10 mouse cellular contexts compared by ENCODE assay signal in the genomic region with DNA sequence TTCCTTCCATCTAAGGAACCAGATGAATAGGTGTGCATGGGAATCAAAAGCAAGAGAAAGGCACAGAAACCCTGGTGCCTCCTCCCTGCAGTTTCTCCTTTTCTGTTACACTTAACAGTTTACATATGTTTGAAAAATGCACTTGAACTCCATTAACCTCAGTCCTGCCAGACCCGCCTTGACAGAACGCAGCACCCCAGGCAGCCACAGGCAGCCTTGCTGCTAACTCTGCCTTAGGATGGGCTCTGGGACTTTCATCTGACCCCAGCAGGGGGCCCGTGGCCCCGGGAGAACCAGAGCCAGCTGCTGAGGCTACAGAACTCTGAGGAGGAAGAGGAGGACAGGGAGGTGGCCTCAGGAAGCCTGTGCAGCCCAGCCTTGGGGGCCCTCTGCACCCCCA. TPM values are rescaled to one million over a fixed set of nuclear protein-coding genes. Genes with fewer than 3 reads are reported as not detected.
DNase-seq lines count a peak whose midpoint lies in the region; ATAC-seq and TF ChIP-seq lines count a peak whose summit lies in the region.
"Had no signal": no experiment of that assay in that cellular context is flagged by ENCODE, and none has a peak within 500 bp of the region (broad histone marks: within the 10 kb centered on the region; RNA-seq: fewer than 3 reads in every experiment).

No protein-coding gene starts in this region.

- peak overlapping the region; percentile 7; the same call in 1 of the 2 replicates for H3K4me2 ChIP-seq in heart, embryonic 12.5 days
- no peak overlapping the region for H3K4me2 ChIP-seq in midbrain, embryonic 14.5 days (ENCODE audit: low read length)
- H3K4me2 ChIP-seq in midbrain, embryonic 11.5 days, result no peak overlapping the region
- no peak overlapping the region for H3K4me2 ChIP-seq in hindbrain, postnatal 0 days (ENCODE audit: low read depth, low read length)
- peak overlapping the region; percentile 22 for H3K4me2 ChIP-seq in stomach, embryonic 14.5 days (replicated peaks; ENCODE audit: low read depth, low read length)

- no peaks in the 10 kb centered on the region for H3K27me3 ChIP-seq in heart, embryonic 12.5 days (replicated peaks)
- no peaks in the 10 kb centered on the region for H3K27me3 ChIP-seq in midbrain, embryonic 14.5 days (ENCODE audit: control insufficient read depth, insufficient read depth, low read length)
- H3K27me3 ChIP-seq in midbrain, embryonic 11.5 days (ENCODE audit: control insufficient read depth, insufficient read depth, low read length), result no peaks in the 10 kb centered on the region
- H3K27me3 ChIP-seq in hindbrain, postnatal 0 days (ENCODE audit: insufficient read depth, low read length), result no peaks in the 10 kb centered on the region
- no peaks in the 10 kb centered on the region for H3K27me3 ChIP-seq in stomach, embryonic 14.5 days (ENCODE audit: control insufficient read depth, insufficient read depth, low read length)
- H3K27me3 ChIP-seq: CH12.LX had no signal

- peak overlapping the region; percentile 55 for H3K9ac ChIP-seq in heart, embryonic 12.5 days
- no peak overlapping the region for H3K9ac ChIP-seq in midbrain, embryonic 14.5 days (replicated peaks; ENCODE audit: low read length)
- no peak overlapping the region for H3K9ac ChIP-seq in midbrain, embryonic 11.5 days (ENCODE audit: low read length)
- H3K9ac ChIP-seq in hindbrain, postnatal 0 days (replicated peaks; ENCODE audit: low read length), result 0 out of 2 replicates have a peak overlapping the region, but pooled peaks have one; percentile 17
- H3K9ac ChIP-seq in stomach, embryonic 14.5 days (replicated peaks; ENCODE audit: low read depth, low read length), result peak overlapping the region; percentile 10; the same call in 1 of the 2 replicates

- peak overlapping the region; percentile 89 for H3K27ac ChIP-seq in heart, embryonic 12.5 days (ENCODE audit: poor library complexity, severe bottlenecking)
- H3K27ac ChIP-seq in midbrain, embryonic 14.5 days (replicated peaks; ENCODE audit: low read depth, low read length), result 0 out of 2 replicates have a peak overlapping the region, but pooled peaks have one; percentile 15
- H3K27ac ChIP-seq in midbrain, embryonic 11.5 days (ENCODE audit: low read depth, low read length), result no peak overlapping the region
- peak overlapping the region; percentile 41; the same call in 1 of the 2 replicates for H3K27ac ChIP-seq in hindbrain, postnatal 0 days
- H3K27ac ChIP-seq in stomach, embryonic 14.5 days (ENCODE audit: low read length), result peak overlapping the region; percentile 95

- H3K36me3 ChIP-seq in heart, embryonic 12.5 days, result peaks cover 6% of the 10 kb centered on the region; the same call in 1 of the 2 replicates
- H3K36me3 ChIP-seq in midbrain, embryonic 14.5 days (ENCODE audit: control insufficient read depth, insufficient read depth, low read length), result peaks cover 13% of the 10 kb centered on the region; the same call in 1 of the 2 replicates
- peaks cover 15% of the 10 kb centered on the region; the same call in 1 of the 2 replicates for H3K36me3 ChIP-seq in midbrain, embryonic 11.5 days (ENCODE audit: control insufficient read depth, insufficient read depth, low read length)
- H3K36me3 ChIP-seq in hindbrain, postnatal 0 days (ENCODE audit: insufficient read depth, low read length), result no peaks in the 10 kb centered on the region
- H3K36me3 ChIP-seq in stomach, embryonic 14.5 days (ENCODE audit: control insufficient read depth, insufficient read depth, low read length), result peaks cover 17% of the 10 kb centered on the region

- no peak overlapping the region for H3K4me3 ChIP-seq in heart, embryonic 12.5 days
- no peak overlapping the region for H3K4me3 ChIP-seq in midbrain, embryonic 14.5 days (replicated peaks; ENCODE audit: low read depth, low read length)
- no peak overlapping the region for H3K4me3 ChIP-seq in midbrain, embryonic 11.5 days (ENCODE audit: low read depth, low read length)
- H3K4me3 ChIP-seq in hindbrain, postnatal 0 days (ENCODE audit: low read length), result no peak overlapping the region
- H3K4me3 ChIP-seq in stomach, embryonic 14.5 days (ENCODE audit: low read depth, low read length), result no peak overlapping the region
- H3K4me3 ChIP-seq: myocyte had no signal

- no peak for TF ChIP-seq CTCF in hindbrain, postnatal 0 days (IDR thresholded peaks at IDR 0.05; ENCODE audit: low read depth)

- peaks cover 97% of the 10 kb centered on the region for H3K4me1 ChIP-seq in heart, embryonic 12.5 days (replicated peaks)
- H3K4me1 ChIP-seq in midbrain, embryonic 14.5 days (ENCODE audit: control insufficient read depth, insufficient read depth, low read length), result peaks cover 19% of the 10 kb centered on the region
- no peaks in the 10 kb centered on the region for H3K4me1 ChIP-seq in midbrain, embryonic 11.5 days (ENCODE audit: control insufficient read depth, insufficient read depth, low read length)
- peaks cover 47% of the 10 kb centered on the region for H3K4me1 ChIP-seq in hindbrain, postnatal 0 days (ENCODE audit: insufficient read depth, low read length)
- peaks cover 89% of the 10 kb centered on the region for H3K4me1 ChIP-seq in stomach, embryonic 14.5 days (ENCODE audit: control insufficient read depth, insufficient read depth, low read length)

- H3K9me3 ChIP-seq in heart, embryonic 12.5 days (replicated peaks), result no peaks in the 10 kb centered on the region
- H3K9me3 ChIP-seq in midbrain, embryonic 14.5 days (ENCODE audit: control insufficient read depth, low read length), result no peaks in the 10 kb centered on the region
- H3K9me3 ChIP-seq in midbrain, embryonic 11.5 days (ENCODE audit: control insufficient read depth, low read length), result no peaks in the 10 kb centered on the region
- H3K9me3 ChIP-seq in hindbrain, postnatal 0 days (ENCODE audit: low read length), result no peaks in the 10 kb centered on the region
- H3K9me3 ChIP-seq in stomach, embryonic 14.5 days (ENCODE audit: control insufficient read depth, low read depth, low read length), result no peaks in the 10 kb centered on the region

- no peak for ATAC-seq in heart, embryonic 12.5 days (ENCODE audit: insufficient number of reproducible peaks, low FRiP score)
- ATAC-seq in midbrain, embryonic 14.5 days (ENCODE audit: low FRiP score, low TSS enrichment), result no peak
- no peak for ATAC-seq in midbrain, embryonic 11.5 days (ENCODE audit: low FRiP score)
- ATAC-seq in hindbrain, postnatal 0 days, result no peak
- peak; percentile 61; the same call in 1 of the 2 replicates for ATAC-seq in stomach, embryonic 14.5 days (ENCODE audit: insufficient number of reproducible peaks, insufficient read depth, low FRiP score, low read depth)

- WGBS in heart, embryonic 12.5 days, result 29% methylated on average over 4 of the region's 4 CpGs
- WGBS in midbrain, embryonic 14.5 days, result 44% methylated on average over 4 of the region's 4 CpGs
- 45% methylated on average over 4 of the region's 4 CpGs for WGBS in midbrain, embryonic 11.5 days
- 33% methylated on average over 4 of the region's 4 CpGs for WGBS in hindbrain, postnatal 0 days
- WGBS in stomach, embryonic 14.5 days, result 11% methylated on average over 4 of the region's 4 CpGs

- no peak for DNase-seq in heart, adult 8-10 months (ENCODE audit: low spot score)
- DNase-seq in midbrain, embryonic 14.5 days, result no peak
- DNase-seq in midbrain, embryonic 11.5 days (ENCODE audit: low spot score, missing footprints), result no peak
- peak; percentile 33 for DNase-seq in hindbrain, postnatal 0 days (ENCODE audit: low spot score)
- DNase-seq in gastrocnemius, postnatal 25 days, result no peak
- no peak for DNase-seq in gastrocnemius, postnatal 4 days (ENCODE audit: low spot score in 2 of 2)

RNA-seq across cellular contexts. Expression of a gene that starts 23.7 kb away (rescaled TPM):
- polyA plus RNA-seq in heart, embryonic 12.5 days (2016; fragmentation: Nextera tagmentation; extraction: Ambion mirVana), result 141 and 152 TPM in 2 replicates
- total RNA-seq in heart, adult 8-10 months (2022), result 10 to 100 TPM; 39.0 to 48.2 (median 45.6) TPM
- 292 and 355 TPM in 2 replicates for polyA plus RNA-seq in midbrain, embryonic 14.5 days (2014; fragmentation: Nextera tagmentation; extraction: Ambion mirVana)
- polyA plus RNA-seq in midbrain, embryonic 11.5 days (2014; fragmentation: Nextera tagmentation; extraction: Ambion mirVana), result 677 and 693 TPM in 2 replicates
- 181 and 192 TPM in 2 replicates for total RNA-seq in hindbrain, postnatal 0 days (2014; rRNA removed)
- polyA plus RNA-seq in hindbrain, postnatal 0 days (2015; fragmentation: Nextera tagmentation; extraction: Ambion mirVana), result 175 and 193 TPM in 2 replicates
- 375 and 402 TPM in 2 replicates for polyA plus RNA-seq in stomach, embryonic 14.5 days (2014; fragmentation: Nextera tagmentation; extraction: Ambion mirVana)
- total RNA-seq in gastrocnemius, postnatal 25 days (2021), result 10 to 100 TPM; 61.8 to 62.6 TPM
- total RNA-seq in gastrocnemius, postnatal 4 days (2021), result 10 to 100 TPM; 80.2 to 89.7 TPM

Comparison
In these comparisons a context has a peak if more than half of its experiments do, and no peak if none do; other contexts are left out.
1. H3K4me2 ChIP-seq: peak in heart, embryonic 12.5 days (single experiment) and stomach, embryonic 14.5 days (single experiment); none in midbrain, embryonic 14.5 days (single experiment), midbrain, embryonic 11.5 days (single experiment) and hindbrain, postnatal 0 days (single experiment).
2. H3K9ac ChIP-seq: peak in heart, embryonic 12.5 days (single experiment), hindbrain, postnatal 0 days (single experiment) and stomach, embryonic 14.5 days (single experiment); none in midbrain, embryonic 14.5 days (single experiment) and midbrain, embryonic 11.5 days (single experiment).